Mouse (Mus musculus) naive thymus-derived CD4-positive, alpha-beta T cell, adult 5 months (primary cell): ENCODE measurements around the gene Gm14139. TPM values are rescaled to one million over a fixed set of nuclear protein-coding genes. Genes with fewer than 3 reads are reported as not detected.

Experiments used
- polyA plus RNA-seq: library from polyadenylated mRNA; unstranded; fragments of 100-300 nt; shearing (Covaris generic); gene quantifications from one replicate; pipeline ENCODE4 v1.2.1, GENCODE M21; 2017

Gm14139 gene
- 0.20 TPM for polyA plus RNA-seq

DNA sequence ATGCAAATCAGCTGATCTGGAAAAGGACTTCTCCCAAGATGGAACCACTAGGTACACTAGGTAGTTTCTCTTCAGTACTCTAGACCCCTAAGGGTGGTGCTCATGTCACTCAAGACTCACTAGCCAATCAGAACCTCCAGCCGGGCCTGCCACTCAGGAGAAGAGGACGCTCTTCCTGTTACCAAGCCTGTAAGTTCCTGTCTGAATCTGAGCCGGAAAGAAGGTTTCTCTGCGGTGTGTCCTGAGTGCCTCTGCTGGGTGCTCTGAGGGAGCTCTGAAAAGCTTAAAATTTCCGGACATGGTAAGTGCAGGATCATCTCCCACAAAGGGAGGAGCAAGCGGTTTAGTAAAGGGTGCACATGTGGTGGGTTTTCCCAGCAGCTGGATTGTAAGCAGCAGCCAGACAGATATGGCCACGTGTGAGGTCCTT, at the start of gene Gm14139:
Gene Gm14139 (plus strand): TSS at position 186 of the 430 bp plus-strand sequence.

DNA sequence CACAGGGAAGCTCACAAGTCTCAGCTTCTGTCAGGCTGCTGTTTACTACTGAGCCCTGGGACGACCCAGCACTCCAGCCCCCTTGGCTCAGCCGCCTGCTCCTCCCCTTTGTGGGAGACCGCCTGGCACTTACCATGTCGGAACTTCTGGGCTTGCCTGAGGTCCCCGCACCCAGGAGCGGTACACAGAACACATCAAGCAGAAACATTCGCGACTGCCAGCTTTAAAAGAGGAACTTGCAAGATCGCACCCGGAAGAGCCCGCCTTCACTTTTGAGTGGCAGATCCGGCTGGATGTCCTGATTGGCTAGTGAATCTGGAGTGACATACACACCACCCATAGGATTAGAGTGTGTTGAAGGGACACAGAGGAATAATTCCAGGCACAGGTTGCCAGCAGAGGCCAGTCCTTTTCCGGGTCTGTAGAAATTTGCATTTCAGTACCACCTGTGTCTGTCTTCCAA, 45.1 kb upstream of the Gm14139 start, which contains the start of gene Zfp120:
Gene Zfp120 (minus strand): TSS at position 274 of the 463 bp plus-strand sequence.

DNA sequence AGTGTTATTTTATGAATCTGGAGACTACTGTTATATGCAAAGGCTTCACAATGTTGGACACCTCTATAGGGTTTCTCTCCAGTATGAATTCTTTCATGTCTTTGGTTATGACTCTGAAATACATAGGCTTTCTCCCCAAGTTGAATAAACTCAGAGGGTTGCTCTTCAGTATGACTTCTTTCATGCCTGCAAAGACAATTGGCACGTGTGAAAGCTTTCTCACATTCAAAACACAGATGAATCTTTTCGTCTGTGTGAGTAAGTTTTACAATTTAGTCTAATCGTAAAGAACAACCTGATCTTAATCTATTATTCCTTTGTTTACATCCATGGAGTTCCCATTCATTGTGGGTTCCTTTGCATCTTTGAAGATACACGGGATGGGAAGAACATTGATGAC, 2.0 kb upstream of the Gm14139 start, which contains the start of gene Gm10770:
Gene Gm10770 (minus strand): TSS at position 101 of the 400 bp plus-strand sequence.

DNA sequence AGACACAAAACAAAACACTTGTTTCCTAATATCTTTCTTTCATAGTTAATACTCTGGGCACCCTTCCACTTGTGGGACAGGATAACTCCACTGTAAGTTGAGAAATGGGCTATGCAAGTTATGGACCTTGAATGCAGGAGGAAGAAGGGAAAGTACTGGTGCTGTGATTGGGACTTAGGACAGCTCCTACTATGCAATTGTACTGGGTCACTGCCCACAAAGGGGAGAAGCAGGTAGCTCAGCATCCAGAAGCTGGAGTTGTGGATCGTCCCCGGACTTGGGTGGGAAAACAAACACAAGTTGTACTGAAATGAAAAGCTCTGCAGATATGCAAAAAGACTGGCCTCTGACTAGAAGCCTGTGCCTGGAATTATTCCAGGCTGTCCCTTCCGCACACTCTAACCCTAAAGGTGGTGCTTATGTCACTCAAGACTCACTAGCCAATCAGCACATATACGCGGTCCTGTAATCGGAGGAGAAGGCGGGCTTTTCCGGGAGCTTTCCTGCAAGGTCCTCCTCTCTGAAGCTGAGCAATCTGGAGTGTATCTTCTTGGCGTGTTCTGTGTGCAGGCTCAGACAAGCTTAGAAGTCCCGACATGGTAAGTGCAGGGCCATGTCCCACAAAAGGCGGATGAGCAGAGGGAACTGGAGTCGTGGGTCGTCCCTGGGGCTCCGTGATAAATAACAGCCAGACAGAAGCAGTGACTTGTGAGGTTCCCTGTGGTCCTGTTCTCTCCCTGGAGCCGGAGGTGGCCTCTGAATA, 36.2 kb downstream of the Gm14139 start, which contains the start of gene Zfp937:
Gene Zfp937 (plus strand): TSS at position 474 of the 763 bp plus-strand sequence.

Other genes with a start within 250 kb of the Gm14139 start
- gene Zfp120, start 45.0 kb upstream of the Gm14139 start, polyA plus RNA-seq: 9.5 TPM
- gene Gm10770, start 2.1 kb upstream of the Gm14139 start, polyA plus RNA-seq: not detected
- gene Zfp937, start 36.3 kb downstream of the Gm14139 start, polyA plus RNA-seq: 2.1 TPM
- 8.9 TPM for gene Gm21994, start 73.8 kb downstream of the Gm14139 start, polyA plus RNA-seq
- not detected for gene Gm14124, start 75.8 kb downstream of the Gm14139 start, polyA plus RNA-seq
- gene Gm10130, start 141.9 kb downstream of the Gm14139 start, polyA plus RNA-seq: 5.0 TPM
- gene 3300002I08Rik, start 181.0 kb downstream of the Gm14139 start, polyA plus RNA-seq: 3.5 TPM